Mouse (Mus musculus): ENCODE measurements around the gene Gm29110. TPM values are rescaled to one million over a fixed set of nuclear protein-coding genes. Genes with fewer than 3 reads are reported as not detected.

The Gm29110 gene
- not detected for polyA plus RNA-seq (2014; fragmentation: Illumina TruSeq; extraction: RNeasy Lipid Tissue Mini Kit (QIAGEN cat#74804); ENCODE audit: low replicate concordance)

GRCm38 (mm10) chrY:74470231-74470630 lies at the start of gene Gm29110:
TSS of gene Gm29110 (plus strand) at chrY:74470531.

Other genes starting within 250 kb of the Gm29110 start
- gene Gm21913, start 153.4 kb downstream of the Gm29110 start, polyA plus RNA-seq (2014; fragmentation: Illumina TruSeq; extraction: RNeasy Lipid Tissue Mini Kit (QIAGEN cat#74804); ENCODE audit: low replicate concordance): not detected

Data from small intestine, adult 10 weeks (tissue).